ENCODE assay signal across 12 mouse cellular contexts in genomic region chr6:52166431-52167077, GRCm38 (mm10). TPM values are rescaled to one million over a fixed set of nuclear protein-coding genes. Genes with fewer than 3 reads are reported as not detected.
A peak's percentile ranks its signal among the peaks of the same experiment; 100 is the strongest.
DNase-seq lines count a peak whose midpoint lies in the region; ATAC-seq lines count a peak whose summit lies in the region.
"Had no signal": no experiment of that assay in that cellular context is flagged by ENCODE, and none has a peak within 500 bp of the region (broad histone marks: within the 10 kb centered on the region; RNA-seq: fewer than 3 reads in every experiment).

No protein-coding gene starts in this region.

- peaks cover 12% of the 10 kb centered on the region for H3K4me1 ChIP-seq in liver, embryonic 11.5 days (replicated peaks; ENCODE audit: control insufficient read depth, insufficient read depth, low read length)
- H3K4me1 ChIP-seq in liver, embryonic 12.5 days: no peaks in the 10 kb centered on the region; the same call in 1 of the 2 replicates
- peaks cover 20% of the 10 kb centered on the region for H3K4me1 ChIP-seq in hindbrain, embryonic 15.5 days (replicated peaks)
- H3K4me1 ChIP-seq in neural tube, embryonic 15.5 days: peaks cover 94% of the 10 kb centered on the region

- peak overlapping the region; percentile 78 for H3K27ac ChIP-seq in liver, embryonic 11.5 days (ENCODE audit: low read depth, low read length)
- H3K27ac ChIP-seq in liver, embryonic 12.5 days: no peak overlapping the region
- H3K27ac ChIP-seq in hindbrain, embryonic 15.5 days (replicated peaks): peak overlapping the region; percentile 95
- peak overlapping the region; percentile 91 for H3K27ac ChIP-seq in neural tube, embryonic 15.5 days (replicated peaks)

- DNase-seq in adrenal gland, adult (ENCODE audit: inconsistent age in 2 of 2, low spot score in 1 of 2): peak; percentile 19 to 67
- no peak for DNase-seq in adrenal gland, postnatal 25 days
- DNase-seq in liver, embryonic 11.5 days (ENCODE audit: low spot score): no peak
- DNase-seq in frontal cortex, postnatal 10 days (ENCODE audit: low spot score in 2 of 2): no peak
- DNase-seq in cerebellum, adult 9-11 months: no peak
- DNase-seq: cerebellum, adult 11 months; left cerebral cortex, postnatal 4 days had no signal

- H3K36me3 ChIP-seq in liver, embryonic 11.5 days (ENCODE audit: control insufficient read depth, insufficient read depth, low read length): no peaks in the 10 kb centered on the region
- no peaks in the 10 kb centered on the region for H3K36me3 ChIP-seq in liver, embryonic 12.5 days
- H3K36me3 ChIP-seq in hindbrain, embryonic 15.5 days: no peaks in the 10 kb centered on the region
- H3K36me3 ChIP-seq in neural tube, embryonic 15.5 days: no peaks in the 10 kb centered on the region

- no peak overlapping the region for H3K9ac ChIP-seq in liver, embryonic 11.5 days (ENCODE audit: low read depth, low read length)
- no peak overlapping the region for H3K9ac ChIP-seq in liver, embryonic 12.5 days
- H3K9ac ChIP-seq in hindbrain, embryonic 15.5 days: peak overlapping the region; percentile 68
- peak overlapping the region; percentile 21 for H3K9ac ChIP-seq in neural tube, embryonic 15.5 days (replicated peaks)

- H3K27me3 ChIP-seq in liver, embryonic 11.5 days (replicated peaks; ENCODE audit: control insufficient read depth, insufficient read depth, low read length): peaks cover 99% of the 10 kb centered on the region
- H3K27me3 ChIP-seq in liver, embryonic 12.5 days (replicated peaks): peaks cover 98% of the 10 kb centered on the region
- peaks cover 11% of the 10 kb centered on the region; the same call in 1 of the 2 replicates for H3K27me3 ChIP-seq in hindbrain, embryonic 15.5 days
- no peaks in the 10 kb centered on the region for H3K27me3 ChIP-seq in neural tube, embryonic 15.5 days (replicated peaks)
- H3K27me3 ChIP-seq: Patski had no signal

- ATAC-seq in liver, embryonic 11.5 days (replicated peaks; ENCODE audit: low FRiP score): no peak
- no peak for ATAC-seq in liver, embryonic 12.5 days
- ATAC-seq in hindbrain, embryonic 15.5 days (ENCODE audit: low FRiP score, low read depth): no peak
- no peak for ATAC-seq in neural tube, embryonic 15.5 days (ENCODE audit: low FRiP score)
- ATAC-seq: Patski had no signal

- 12% methylated on average over 4 of the region's 4 CpGs for WGBS in liver, embryonic 11.5 days
- WGBS in liver, embryonic 12.5 days (ENCODE audit: insufficient replicate concordance): 8% methylated on average over 4 of the region's 4 CpGs
- 4% methylated on average over 4 of the region's 4 CpGs for WGBS in hindbrain, embryonic 15.5 days
- WGBS in neural tube, embryonic 15.5 days: 18% methylated on average over 4 of the region's 4 CpGs

- H3K4me2 ChIP-seq in liver, embryonic 11.5 days: peak overlapping the region; percentile 55
- no peak overlapping the region for H3K4me2 ChIP-seq in liver, embryonic 12.5 days
- peak overlapping the region; percentile 97 for H3K4me2 ChIP-seq in hindbrain, embryonic 15.5 days
- H3K4me2 ChIP-seq in neural tube, embryonic 15.5 days: peak overlapping the region; percentile 86

- no peak overlapping the region for H3K4me3 ChIP-seq in liver, embryonic 11.5 days (ENCODE audit: low read depth, low read length)
- no peak overlapping the region for H3K4me3 ChIP-seq in liver, embryonic 12.5 days
- peak overlapping the region; percentile 87 for H3K4me3 ChIP-seq in hindbrain, embryonic 15.5 days
- H3K4me3 ChIP-seq in neural tube, embryonic 15.5 days (replicated peaks): 0 out of 2 replicates have a peak overlapping the region, but pooled peaks have one; percentile 12

- no peaks in the 10 kb centered on the region for H3K9me3 ChIP-seq in liver, embryonic 11.5 days (ENCODE audit: control insufficient read depth, low read length)
- H3K9me3 ChIP-seq in liver, embryonic 12.5 days (replicated peaks): no peaks in the 10 kb centered on the region
- H3K9me3 ChIP-seq in hindbrain, embryonic 15.5 days: no peaks in the 10 kb centered on the region
- no peaks in the 10 kb centered on the region for H3K9me3 ChIP-seq in neural tube, embryonic 15.5 days (replicated peaks)

RNA-seq across cellular contexts. Expression of gene Hoxa2, which starts 1.9 kb away (rescaled TPM):
- 2.5 and 2.8 TPM in 2 replicates for total RNA-seq in adrenal gland, postnatal 25 days (2021)
- polyA plus RNA-seq in liver, embryonic 11.5 days (2014; fragmentation: Nextera tagmentation; extraction: Ambion mirVana): 4.3 and 4.5 TPM in 2 replicates
- polyA plus RNA-seq in liver, embryonic 12.5 days (2016; fragmentation: Nextera tagmentation; extraction: Ambion mirVana): 1.4 TPM in 2 replicates
- 22.4 and 26.8 TPM in 2 replicates for polyA plus RNA-seq in hindbrain, embryonic 15.5 days (2015; fragmentation: Nextera tagmentation; extraction: Ambion mirVana)
- polyA plus RNA-seq in neural tube, embryonic 15.5 days (2015; fragmentation: Nextera tagmentation; extraction: Ambion mirVana): 7.2 and 12.0 TPM in 2 replicates
- total RNA-seq: left cerebral cortex, postnatal 4 days had no signal

RNA-seq across cellular contexts. Expression of gene Hoxa1, which starts 8.4 kb away (rescaled TPM):
- 0.76 TPM in 1 of 2 replicates, not detected in the other for total RNA-seq in adrenal gland, postnatal 25 days (2021)
- 2.6 and 3.2 TPM in 2 replicates for polyA plus RNA-seq in liver, embryonic 11.5 days (2014; fragmentation: Nextera tagmentation; extraction: Ambion mirVana)
- polyA plus RNA-seq in liver, embryonic 12.5 days (2016; fragmentation: Nextera tagmentation; extraction: Ambion mirVana): 1.0 and 1.1 TPM in 2 replicates
- polyA plus RNA-seq in hindbrain, embryonic 15.5 days (2015; fragmentation: Nextera tagmentation; extraction: Ambion mirVana): 1.3 and 1.8 TPM in 2 replicates
- 1.1 and 1.3 TPM in 2 replicates for polyA plus RNA-seq in neural tube, embryonic 15.5 days (2015; fragmentation: Nextera tagmentation; extraction: Ambion mirVana)
- total RNA-seq: hematopoietic stem cell, adult 5-6 weeks; left cerebral cortex, postnatal 4 days had no signal

RNA-seq across cellular contexts. Expression of gene 5730596B20Rik, which starts 10.7 kb away (rescaled TPM):
- total RNA-seq in adrenal gland, postnatal 25 days (2021): 0.29 and 0.55 TPM in 2 replicates
- polyA plus RNA-seq in liver, embryonic 11.5 days (2014; fragmentation: Nextera tagmentation; extraction: Ambion mirVana): 0.60 and 1.0 TPM in 2 replicates
- 0.29 TPM in 2 replicates for polyA plus RNA-seq in liver, embryonic 12.5 days (2016; fragmentation: Nextera tagmentation; extraction: Ambion mirVana)
- polyA plus RNA-seq in hindbrain, embryonic 15.5 days (2015; fragmentation: Nextera tagmentation; extraction: Ambion mirVana): 4.0 and 4.3 TPM in 2 replicates
- 1.4 and 3.0 TPM in 2 replicates for polyA plus RNA-seq in neural tube, embryonic 15.5 days (2015; fragmentation: Nextera tagmentation; extraction: Ambion mirVana)
- total RNA-seq: hematopoietic stem cell, adult 5-6 weeks; left cerebral cortex, postnatal 4 days had no signal

RNA-seq across cellular contexts. Expression of gene Hoxa4, which starts 25.0 kb away (rescaled TPM):
- 3.7 and 3.8 TPM in 2 replicates for total RNA-seq in adrenal gland, postnatal 25 days (2021)
- 2.3 and 3.1 TPM in 2 replicates for polyA plus RNA-seq in liver, embryonic 11.5 days (2014; fragmentation: Nextera tagmentation; extraction: Ambion mirVana)
- 0.79 and 0.92 TPM in 2 replicates for polyA plus RNA-seq in liver, embryonic 12.5 days (2016; fragmentation: Nextera tagmentation; extraction: Ambion mirVana)
- polyA plus RNA-seq in hindbrain, embryonic 15.5 days (2015; fragmentation: Nextera tagmentation; extraction: Ambion mirVana): 10.6 and 12.2 TPM in 2 replicates
- 2.3 and 5.7 TPM in 2 replicates for polyA plus RNA-seq in neural tube, embryonic 15.5 days (2015; fragmentation: Nextera tagmentation; extraction: Ambion mirVana)
- total RNA-seq: left cerebral cortex, postnatal 4 days had no signal

RNA-seq across cellular contexts. Expression of gene Hoxa5, which starts 37.8 kb away (rescaled TPM):
- total RNA-seq in adrenal gland, postnatal 25 days (2021): 12.8 and 15.0 TPM in 2 replicates
- polyA plus RNA-seq in liver, embryonic 11.5 days (2014; fragmentation: Nextera tagmentation; extraction: Ambion mirVana): 8.0 and 9.7 TPM in 2 replicates
- polyA plus RNA-seq in liver, embryonic 12.5 days (2016; fragmentation: Nextera tagmentation; extraction: Ambion mirVana): 2.1 and 3.1 TPM in 2 replicates
- polyA plus RNA-seq in hindbrain, embryonic 15.5 days (2015; fragmentation: Nextera tagmentation; extraction: Ambion mirVana): 105 and 115 TPM in 2 replicates
- polyA plus RNA-seq in neural tube, embryonic 15.5 days (2015; fragmentation: Nextera tagmentation; extraction: Ambion mirVana): 26.8 and 73.9 TPM in 2 replicates
- total RNA-seq: left cerebral cortex, postnatal 4 days had no signal

Comparison
In these comparisons a context has a peak if more than half of its experiments do, and no peak if none do; other contexts are left out.
1. DNase-seq: peak in adrenal gland, adult (2 of 2); none in adrenal gland, postnatal 25 days (single experiment), liver, embryonic 11.5 days (single experiment), frontal cortex, postnatal 10 days (0 of 2) and cerebellum, adult 9-11 months (single experiment).
2. H3K4me3 ChIP-seq: peak in hindbrain, embryonic 15.5 days (single experiment) and neural tube, embryonic 15.5 days (single experiment); none in liver, embryonic 11.5 days (single experiment) and liver, embryonic 12.5 days (single experiment).
3. H3K9ac ChIP-seq: peak in hindbrain, embryonic 15.5 days (single experiment) and neural tube, embryonic 15.5 days (single experiment); none in liver, embryonic 11.5 days (single experiment) and liver, embryonic 12.5 days (single experiment).